Mouse (Mus musculus): ENCODE results near the gene Mast4. TPM values are rescaled to one million over a fixed set of nuclear protein-coding genes. Genes with fewer than 3 reads are reported as not detected.

The Mast4 gene
- total and polyA plus RNA-seq, 3 experiments: 0.99 to 7.4 (median 6.1) TPM

- no peak for DNase-seq (ENCODE audit: extremely low read depth)
- H3K9me3 ChIP-seq (replicated peaks; ENCODE audit: low read length): no peaks in the 10 kb centered on the region
- peaks cover 16 to 49% of the 10 kb centered on the region in 2 experiments for H3K36me3 ChIP-seq (replicated peaks in 1 of 2; ENCODE audit: control insufficient read depth in 1 of 2, insufficient read depth in 1 of 2, low read length in 1 of 2)
- TF ChIP-seq NELFE (IDR thresholded peaks at IDR 0.05; ENCODE audit: low read depth, low read length) (no peak), RCOR1 (conservative IDR thresholded peaks at IDR 0.05; ENCODE audit: low read depth, low read length) (no peak), MXI1 (IDR thresholded peaks at IDR 0.05; ENCODE audit: low read depth, low read length) (no peak), ZMIZ1 (IDR thresholded peaks at IDR 0.05; ENCODE audit: low read depth, low read length) (no peak), USF2 (conservative IDR thresholded peaks at IDR 0.05; ENCODE audit: low read depth, low read length) (no peak), MAZ (IDR thresholded peaks at IDR 0.05; ENCODE audit: low read depth, low read length) (no peak), ZNF384 (IDR thresholded peaks at IDR 0.05; ENCODE audit: low read depth, low read length) (no peak), HCFC1 (IDR thresholded peaks at IDR 0.05; ENCODE audit: low read depth, low read length) (no peak), ETS1 (conservative IDR thresholded peaks at IDR 0.05; ENCODE audit: low read depth, low read length) (no peak), JUND (conservative IDR thresholded peaks at IDR 0.05; ENCODE audit: low read depth, low read length) (no peak), ZKSCAN1 (IDR thresholded peaks at IDR 0.05; ENCODE audit: borderline replicate concordance, low read depth, low read length) (no peak), GABPA (IDR thresholded peaks at IDR 0.05; ENCODE audit: insufficient replicate concordance, low read depth, low read length) (no peak), BHLHE40 (IDR thresholded peaks at IDR 0.05; ENCODE audit: low read depth, low read length) (no peak), KAT2A (IDR thresholded peaks at IDR 0.05; ENCODE audit: insufficient replicate concordance, low read length) (no peak), USF1 (IDR thresholded peaks at IDR 0.05; ENCODE audit: low read depth, low read length) (no peak), MEF2A (IDR thresholded peaks at IDR 0.05; ENCODE audit: borderline replicate concordance, low read depth, low read length) (no peak), ELF1 (IDR thresholded peaks at IDR 0.05; ENCODE audit: low read depth, low read length) (no peak), EP300 (IDR thresholded peaks at IDR 0.05; ENCODE audit: low read length) (no peak), SMC3 (IDR thresholded peaks at IDR 0.05; ENCODE audit: low read depth, low read length) (no peak)
- dilution Hi-C loops (cut with MboI; ENCODE audit: extremely low pct_ligation_motif_present, extremely low pct_unique_long_range_greater_than_20kb, low sequenced_read_pairs) (no loop called here), in situ Hi-C loops (cut with MboI; ENCODE audit: low pct_ligation_motif_present, low pct_unique_long_range_greater_than_20kb, low sequenced_read_pairs) (no loop called here)
- no peak overlapping the region for H3K4me2 ChIP-seq (ENCODE audit: insufficient read depth, low read depth, poor library complexity, severe bottlenecking)
- no peaks in the 10 kb centered on the region for H3K27me3 ChIP-seq (replicated peaks)
- no peak overlapping the region for H3K27ac ChIP-seq (ENCODE audit: insufficient read depth, low read depth)
- H3K79me2 ChIP-seq (replicated peaks; ENCODE audit: control insufficient read depth, extremely low read depth, insufficient read depth, poor library complexity, severe bottlenecking): no peaks in the 10 kb centered on the region
- H3K4me3 ChIP-seq (replicated peaks in 1 of 3; ENCODE audit: low read depth in 2 of 3, low read length in 2 of 3, poor library complexity in 1 of 3): no peak overlapping the region
- no peak overlapping the region for H3K9ac ChIP-seq (ENCODE audit: insufficient read depth, low read depth)
- H3K4me1 ChIP-seq (ENCODE audit: control insufficient read depth in 1 of 2, insufficient read depth in 2 of 2): peaks cover 0 to 20% of the 10 kb centered on the region in 2 experiments; a peak in 3 of 4 replicates
These were observed 570.1 kb downstream of the Mast4 start for GRCm38 (mm10) chr13:102764218-102764617.

GRCm38 (mm10) chr13:102762203-102762602, 572.1 kb downstream of the Mast4 start:
- no peak overlapping the region for H3K27ac ChIP-seq (ENCODE audit: insufficient read depth, low read depth)
- in situ Hi-C loops (cut with MboI; ENCODE audit: low pct_ligation_motif_present, low pct_unique_long_range_greater_than_20kb, low sequenced_read_pairs) (no loop called here), dilution Hi-C loops (cut with MboI; ENCODE audit: extremely low pct_ligation_motif_present, extremely low pct_unique_long_range_greater_than_20kb, low sequenced_read_pairs) (no loop called here)

More at GRCm38 (mm10) chr13:102762203-102762602, 572.1 kb downstream of the Mast4 start:
- TF ChIP-seq NRF1 (IDR thresholded peaks at IDR 0.05; ENCODE audit: low read depth, low read length) (no peak), ETS1 (conservative IDR thresholded peaks at IDR 0.05; ENCODE audit: low read depth, low read length) (no peak), ZKSCAN1 (IDR thresholded peaks at IDR 0.05; ENCODE audit: borderline replicate concordance, low read depth, low read length) (no peak), MEF2A (IDR thresholded peaks at IDR 0.05; ENCODE audit: borderline replicate concordance, low read depth, low read length) (no peak), HCFC1 (IDR thresholded peaks at IDR 0.05; ENCODE audit: low read depth, low read length) (no peak), RAD21 (IDR thresholded peaks at IDR 0.05; ENCODE audit: low read depth, low read length) (no peak), SIN3A (IDR thresholded peaks at IDR 0.05; ENCODE audit: low read length) (no peak), E2F4 (IDR thresholded peaks at IDR 0.05; ENCODE audit: insufficient replicate concordance, low read depth, low read length) (no peak), CHD1 (IDR thresholded peaks at IDR 0.05; ENCODE audit: low read depth, low read length) (no peak), EP300 (IDR thresholded peaks at IDR 0.05; ENCODE audit: low read length) (no peak), MAX (IDR thresholded peaks at IDR 0.05; ENCODE audit: low read length) (no peak), GABPA (IDR thresholded peaks at IDR 0.05; ENCODE audit: insufficient replicate concordance, low read depth, low read length) (no peak), BHLHE40 (IDR thresholded peaks at IDR 0.05; ENCODE audit: low read depth, low read length) (no peak)
- Histone ChIP-seq H3K4me1 (ENCODE audit: control insufficient read depth in 1 of 2, insufficient read depth in 2 of 2) (peaks cover 0 to 29% of the 10 kb centered on the region in 2 experiments; a peak in 3 of 4 replicates), H3K79me2 (replicated peaks; ENCODE audit: control insufficient read depth, extremely low read depth, insufficient read depth, poor library complexity, severe bottlenecking) (no peaks in the 10 kb centered on the region), H3K36me3 (replicated peaks in 1 of 2; ENCODE audit: control insufficient read depth in 1 of 2, insufficient read depth in 1 of 2, low read length in 1 of 2) (peaks cover 22 to 58% of the 10 kb centered on the region in 2 experiments), H3K9ac (ENCODE audit: insufficient read depth, low read depth) (no peak overlapping the region), H3K4me2 (ENCODE audit: insufficient read depth, low read depth, poor library complexity, severe bottlenecking) (no peak overlapping the region), H3K9me3 (replicated peaks; ENCODE audit: low read length) (no peaks in the 10 kb centered on the region), H3K4me3 (replicated peaks in 1 of 3; ENCODE audit: low read depth in 2 of 3, low read length in 2 of 3, poor library complexity in 1 of 3) (no peak overlapping the region), H3K27me3 (replicated peaks) (no peaks in the 10 kb centered on the region)
- DNase-seq (ENCODE audit: extremely low read depth): no peak

All from CH12.LX (cell line).